Mouse (Mus musculus): ENCODE data around the gene Hilpda.

DNA sequence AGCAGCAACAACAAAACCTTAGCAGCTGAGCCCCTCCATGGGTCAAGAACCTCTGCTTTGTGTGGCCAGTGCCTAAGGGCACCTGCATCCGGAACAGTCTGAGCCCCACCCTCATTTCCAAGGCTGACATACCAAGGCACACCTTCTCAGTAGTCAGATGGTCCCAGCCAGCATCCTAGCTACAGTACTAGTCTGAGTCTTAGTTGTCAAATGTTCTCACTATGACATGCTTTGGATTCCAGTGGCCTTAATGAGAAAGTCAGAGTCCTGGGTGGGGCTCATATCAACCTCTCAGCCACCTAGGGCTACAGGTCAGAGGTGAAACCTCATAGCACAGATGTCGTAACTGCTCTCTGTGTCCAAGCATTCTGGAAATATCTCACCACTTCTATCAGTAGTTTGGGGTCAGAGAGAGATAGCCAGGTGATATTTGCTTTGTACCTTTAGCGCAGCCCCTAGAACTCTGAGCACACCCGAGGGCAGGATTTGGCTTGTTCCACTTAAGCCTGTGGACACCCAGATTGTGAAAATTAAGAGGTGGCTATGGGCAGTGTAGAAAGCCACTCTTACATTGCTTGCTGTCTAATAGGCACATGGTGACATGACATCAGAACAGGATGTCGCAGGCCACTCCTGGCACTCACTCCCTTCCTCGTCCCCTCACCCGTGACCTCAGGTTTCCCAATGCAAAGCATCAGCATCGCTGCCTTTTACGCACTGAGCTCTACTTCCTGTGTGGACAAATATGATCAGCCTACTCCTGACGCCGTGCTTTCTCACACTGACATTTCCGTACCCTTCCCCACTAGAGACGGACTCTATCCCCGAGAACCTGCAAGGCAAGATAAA lies 26.8 kb upstream of the Hilpda start:
- TF ChIP-seq CTCF (IDR thresholded peaks at IDR 0.05; ENCODE audit: low read depth), result no peak
- no peak for TF ChIP-seq EP300 (optimal IDR thresholded peaks at IDR 0.05)

All from stomach, postnatal 0 days (tissue).